Mouse (Mus musculus) neutrophil, adult 5-6 weeks (primary cell): ENCODE results near the gene Plppr5. TPM values are rescaled to one million over a fixed set of nuclear protein-coding genes. Genes with fewer than 3 reads are reported as not detected.

Experiments used
- ATAC-seq: fragments of 151-379, 151-347 bp; 2 replicates; pipeline ENCODE4 v1.8.0; 2017; ENCODE audit warnings: mild to moderate bottlenecking, moderate TSS enrichment; ENCODE audit not compliant: insufficient number of reproducible peaks, poor library complexity, low FRiP score, severe bottlenecking; ENCODE audit errors: extremely low read depth
- total RNA-seq: library from RNA; stranded (forward); fragments of 200-1000 nt; gene quantifications from 2 replicates; pipeline ENCODE4 v1.2.3, GENCODE M21; 2017

The Plppr5 gene
- total RNA-seq, 1 experiment from 2014 or later: not detected

- ATAC-seq: no peak
Measured at GRCm38 (mm10) chr3:117686036-117686435, 111.4 kb downstream of the Plppr5 start.

GRCm38 (mm10) chr3:117686648-117687047 is 112.0 kb downstream of the Plppr5 start:
- no peak for ATAC-seq

GRCm38 (mm10) chr3:117694736-117695135 is 120.1 kb downstream of the Plppr5 start:
- no peak for ATAC-seq

GRCm38 (mm10) chr3:117696350-117696749 is 121.7 kb downstream of the Plppr5 start:
- no peak for ATAC-seq

GRCm38 (mm10) chr3:117708788-117709187 is 134.2 kb downstream of the Plppr5 start:
- ATAC-seq: no peak

GRCm38 (mm10) chr3:117716534-117717280 is 142.1 kb downstream of the Plppr5 start:
- ATAC-seq: no peak

GRCm38 (mm10) chr3:117723390-117723789 is 148.8 kb downstream of the Plppr5 start:
- no peak for ATAC-seq

GRCm38 (mm10) chr3:117724521-117724920 is 149.9 kb downstream of the Plppr5 start:
- no peak for ATAC-seq

GRCm38 (mm10) chr3:117725501-117725900 is 150.9 kb downstream of the Plppr5 start:
- ATAC-seq: no peak

GRCm38 (mm10) chr3:117728136-117728535 is 153.5 kb downstream of the Plppr5 start:
- no peak for ATAC-seq

- ATAC-seq: no peak
Measured at GRCm38 (mm10) chr3:117729121-117730072, 154.8 kb downstream of the Plppr5 start.

GRCm38 (mm10) chr3:117731545-117731944 is 156.9 kb downstream of the Plppr5 start:
- no peak for ATAC-seq

GRCm38 (mm10) chr3:117732661-117733060 is 158.0 kb downstream of the Plppr5 start:
- ATAC-seq: no peak

Other genes with a start within 250 kb of the Plppr5 start
- 0.12 TPM in 1 of 2 replicates, not detected in the other for gene Plppr4, start 214.0 kb upstream of the Plppr5 start, total RNA-seq